Mouse (Mus musculus) G1E (cell line): ENCODE data around the gene Sel1l2. TPM values are rescaled to one million over a fixed set of nuclear protein-coding genes. Genes with fewer than 3 reads are reported as not detected.

Experiments
- ATAC-seq: 2 replicates; pipeline ENCODE4 v1.8.0; 2016; ENCODE audit warnings: mild to moderate bottlenecking; ENCODE audit not compliant: insufficient number of reproducible peaks, poor library complexity, low FRiP score, severe bottlenecking; ENCODE audit errors: extremely low read depth
- DNase-seq: peaks from one replicate; pipeline ENCODE4 v3.0.0; 2012; ENCODE audit warnings: low spot score
- H3K27me3 ChIP-seq: 2 replicates; pipeline ENCODE4 v1.6.1; 2012; ENCODE audit warnings: mild to moderate bottlenecking, low read length, inconsistent platforms; ENCODE audit not compliant: insufficient read depth
- H3K36me3 ChIP-seq: replicated peaks from 2 replicates; pipeline ENCODE3; 2012; ENCODE audit warnings: mild to moderate bottlenecking, inconsistent platforms
- H3K4me1 ChIP-seq: 2 replicates; pipeline ENCODE4 v1.6.1; 2012; ENCODE audit warnings: low read depth, low read length, inconsistent platforms, mixed read lengths; ENCODE audit not compliant: insufficient read depth
- H3K4me3 ChIP-seq: 2 replicates; pipeline ENCODE4 v1.5.1; 2012; ENCODE audit warnings: low read depth, mild to moderate bottlenecking, inconsistent platforms, low read length, moderate library complexity, mixed read lengths
- H3K9me3 ChIP-seq: replicated peaks from 2 replicates; pipeline ENCODE4 v1.6.1; 2012; ENCODE audit warnings: inconsistent platforms
- CTCF ChIP-seq: IDR thresholded peaks from 2 replicates; pipeline ENCODE4 v1.5.1; 2012; ENCODE audit warnings: low read depth, low read length, inconsistent platforms, mixed read lengths
- GATA1 ChIP-seq: IDR thresholded peaks from 2 replicates; pipeline ENCODE4 v1.6.1; 2012; ENCODE audit warnings: borderline replicate concordance, low read length, inconsistent platforms, mixed read lengths
- GATA2 ChIP-seq: IDR thresholded peaks from 2 replicates; pipeline ENCODE4 v1.6.1; 2012; ENCODE audit warnings: low read depth, low read length, inconsistent platforms, borderline replicate concordance
- POLR2AphosphoS5 ChIP-seq: IDR thresholded peaks from 2 replicates; pipeline ENCODE4 v1.6.1; 2012; ENCODE audit warnings: low read depth, low read length, inconsistent platforms; ENCODE audit not compliant: insufficient replicate concordance
- TAL1 ChIP-seq: conservative IDR thresholded peaks from 2 replicates; pipeline ENCODE4 v1.6.1; 2012; ENCODE audit warnings: low read depth, low read length, inconsistent platforms, mixed read lengths
- polyA plus RNA-seq: library from polyadenylated mRNA; stranded (reverse); fragments of >175 nt; gene quantifications from 2 replicates; pipeline ENCODE4 v1.2.3, GENCODE M21; 2012
- total RNA-seq, 2 experiments: library from RNA; stranded (forward) in 1 of 2; stranded (reverse) in 1 of 2; fragments of 200-1000 nt in 1 of 2; fragments of >200 nt in 1 of 2; fragmentation: Nextera tagmentation in 1 of 2; gene quantifications; 2 replicates each; pipeline ENCODE4 v1.2.3; 2014 to 2017

The Sel1l2 gene
- total and polyA plus RNA-seq, 3 experiments = not detected

GRCm38 (mm10) chr2:140280808-140281207 is 108.7 kb downstream of the Sel1l2 start:
- TF ChIP-seq CTCF = no peak
- TF ChIP-seq GATA2 = no peak
- no peak for TF ChIP-seq TAL1
- no peak for TF ChIP-seq GATA1
- no peak for TF ChIP-seq POLR2AphosphoS5
- H3K36me3 ChIP-seq = no peaks in the 10 kb centered on the region
- no peak for ATAC-seq
- H3K4me1 ChIP-seq = no peaks in the 10 kb centered on the region
- H3K9me3 ChIP-seq = no peaks in the 10 kb centered on the region
- DNase-seq = no peak
- H3K27me3 ChIP-seq = no peaks in the 10 kb centered on the region
- H3K4me3 ChIP-seq = no peak overlapping the region

- ATAC-seq (no peak), DNase-seq (no peak)
- Histone ChIP-seq H3K27me3 (no peaks in the 10 kb centered on the region), H3K4me1 (no peaks in the 10 kb centered on the region), H3K9me3 (no peaks in the 10 kb centered on the region), H3K4me3 (no peak overlapping the region), H3K36me3 (no peaks in the 10 kb centered on the region)
- no peak for TF ChIP-seq GATA2
- no peak for TF ChIP-seq GATA1
- no peak for TF ChIP-seq POLR2AphosphoS5
- no peak for TF ChIP-seq CTCF
- no peak for TF ChIP-seq TAL1
These were observed 133.8 kb downstream of the Sel1l2 start for GRCm38 (mm10) chr2:140255595-140256141.

GRCm38 (mm10) chr2:140254256-140254655 is 135.2 kb downstream of the Sel1l2 start:
- no peaks in the 10 kb centered on the region for H3K9me3 ChIP-seq

GRCm38 (mm10) chr2:140243105-140243504 is 146.4 kb downstream of the Sel1l2 start:
- no peak for ATAC-seq
- no peak for DNase-seq
- no peaks in the 10 kb centered on the region for H3K4me1 ChIP-seq
- TF ChIP-seq TAL1 (no peak), POLR2AphosphoS5 (no peak), GATA1 (no peak), GATA2 (no peak), CTCF (no peak)
- H3K9me3 ChIP-seq = no peaks in the 10 kb centered on the region
- no peaks in the 10 kb centered on the region for H3K27me3 ChIP-seq
- no peak overlapping the region for H3K4me3 ChIP-seq
- H3K36me3 ChIP-seq = no peaks in the 10 kb centered on the region

More at GRCm38 (mm10) chr2:140254256-140254655, 135.2 kb downstream of the Sel1l2 start:
- no peak for ATAC-seq
- no peak for DNase-seq
- no peaks in the 10 kb centered on the region for H3K4me1 ChIP-seq
- TF ChIP-seq GATA1 (no peak), POLR2AphosphoS5 (no peak), CTCF (no peak), GATA2 (no peak), TAL1 (no peak)
- no peak overlapping the region for H3K4me3 ChIP-seq
- H3K27me3 ChIP-seq = no peaks in the 10 kb centered on the region
- no peaks in the 10 kb centered on the region for H3K36me3 ChIP-seq

GRCm38 (mm10) chr2:140242398-140242797 is 147.1 kb downstream of the Sel1l2 start:
- no peak overlapping the region for H3K4me3 ChIP-seq
- no peak for DNase-seq
- TF ChIP-seq TAL1 (no peak), GATA1 (no peak), POLR2AphosphoS5 (no peak), CTCF (no peak), GATA2 (no peak)
- H3K36me3 ChIP-seq = no peaks in the 10 kb centered on the region
- no peaks in the 10 kb centered on the region for H3K9me3 ChIP-seq
- no peaks in the 10 kb centered on the region for H3K4me1 ChIP-seq
- ATAC-seq = no peak
- H3K27me3 ChIP-seq = no peaks in the 10 kb centered on the region

GRCm38 (mm10) chr2:140237245-140237644 is 152.3 kb downstream of the Sel1l2 start:
- TF ChIP-seq CTCF = no peak
- no peak for TF ChIP-seq POLR2AphosphoS5
- no peak for TF ChIP-seq GATA2
- TF ChIP-seq TAL1 = no peak
- no peak for TF ChIP-seq GATA1
- DNase-seq (no peak), ATAC-seq (no peak)
- no peak overlapping the region for H3K4me3 ChIP-seq
- no peaks in the 10 kb centered on the region for H3K27me3 ChIP-seq
- H3K9me3 ChIP-seq = no peaks in the 10 kb centered on the region
- no peaks in the 10 kb centered on the region for H3K4me1 ChIP-seq
- H3K36me3 ChIP-seq = no peaks in the 10 kb centered on the region

GRCm38 (mm10) chr2:140230295-140230694 is 159.2 kb downstream of the Sel1l2 start:
- H3K27me3 ChIP-seq = no peaks in the 10 kb centered on the region
- no peaks in the 10 kb centered on the region for H3K4me1 ChIP-seq
- H3K9me3 ChIP-seq = no peaks in the 10 kb centered on the region
- DNase-seq (no peak), ATAC-seq (no peak)
- TF ChIP-seq GATA2 (no peak), GATA1 (no peak), POLR2AphosphoS5 (no peak), TAL1 (no peak), CTCF (no peak)
- no peak overlapping the region for H3K4me3 ChIP-seq
- no peaks in the 10 kb centered on the region for H3K36me3 ChIP-seq
